Mouse (Mus musculus): Measurements from ENCODE around the gene Nid2. TPM values are rescaled to one million over a fixed set of nuclear protein-coding genes. Genes with fewer than 3 reads are reported as not detected.

Nid2 gene
- total RNA-seq (2023; ENCODE audit: inconsistent age) = 0.26 to 1.3 TPM (median 0.44 TPM) in 4 replicates

GRCm38 (mm10) chr14:19751025-19751771 is at the start of gene Nid2:
Nid2 (plus strand) TSS chr14:19751265.

GRCm38 (mm10) chr14:19823321-19824142 is 72.5 kb downstream of the Nid2 start, which contains the start of gene Rtraf:
Rtraf (minus strand) TSS chr14:19823824.

Other genes starting within 250 kb of the Nid2 start
- gene Gm2244, start 201.3 kb upstream of the Nid2 start, total RNA-seq (2023; ENCODE audit: inconsistent age) = not detected in 4 replicates
- 0.42 to 1.5 TPM (median 1.3 TPM) in 4 replicates for gene Gm2237, start 166.1 kb upstream of the Nid2 start, total RNA-seq (2023; ENCODE audit: inconsistent age)
- gene Gm5458, start 148.7 kb upstream of the Nid2 start, total RNA-seq (2023; ENCODE audit: inconsistent age) = not detected in 4 replicates
- gene Rtraf, start 72.6 kb downstream of the Nid2 start, total RNA-seq (2023; ENCODE audit: inconsistent age) = 53.4 to 56.7 TPM (median 53.6 TPM) in 4 replicates
- gene Gng2, start 226.4 kb downstream of the Nid2 start, total RNA-seq (2023; ENCODE audit: inconsistent age) = 109 to 121 TPM (median 120 TPM) in 4 replicates